Mouse (Mus musculus) lung, postnatal 0 days (tissue): ENCODE results near the gene Sdf2l1.
"Not testable (repeated sequence)": the region's sequence is repeated elsewhere in the genome, so short reads cannot be mapped to it uniquely, and the experiment has no call there.

ENCODE experiments used
- CTCF ChIP-seq: IDR thresholded peaks from 2 replicates; pipeline ENCODE4 v1.5.1; 2016; ENCODE audit warnings: antibody characterized with exemption, mild to moderate bottlenecking
- EP300 ChIP-seq: IDR thresholded peaks from 2 replicates; pipeline ENCODE4 v1.6.1; 2016; ENCODE audit warnings: antibody characterized with exemption, mild to moderate bottlenecking, control low read depth

DNA sequence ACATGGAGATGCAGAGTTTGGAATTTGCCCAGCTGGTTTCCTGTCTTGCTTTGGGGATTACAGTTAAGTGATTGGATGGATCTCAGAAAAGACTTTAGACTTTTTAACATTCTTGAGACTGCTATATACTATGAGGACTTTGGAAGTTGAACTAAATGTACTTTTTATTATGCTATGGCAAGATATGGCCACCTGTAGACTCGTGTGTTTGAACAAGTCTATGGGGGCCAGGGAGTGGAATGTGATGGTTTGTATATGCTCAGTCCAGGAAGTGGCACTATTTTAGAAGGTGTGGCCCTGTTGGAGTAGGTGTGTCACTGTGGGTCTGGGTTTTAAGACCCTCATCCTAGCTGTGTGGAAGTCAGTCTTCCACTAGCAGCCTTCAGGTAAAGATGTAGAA lies 33.3 kb upstream of the Sdf2l1 start:
- not testable (repeated sequence) for TF ChIP-seq CTCF, EP300
